Mouse (Mus musculus) ovary, postnatal 36 days (tissue): ENCODE measurements around the gene Bsn.

Source experiments
- DNase-seq: peaks from one replicate; pipeline ENCODE4 v3.0.0; 2022; ENCODE audit warnings: low spot score, mixed read lengths

Bsn gene

DNA sequence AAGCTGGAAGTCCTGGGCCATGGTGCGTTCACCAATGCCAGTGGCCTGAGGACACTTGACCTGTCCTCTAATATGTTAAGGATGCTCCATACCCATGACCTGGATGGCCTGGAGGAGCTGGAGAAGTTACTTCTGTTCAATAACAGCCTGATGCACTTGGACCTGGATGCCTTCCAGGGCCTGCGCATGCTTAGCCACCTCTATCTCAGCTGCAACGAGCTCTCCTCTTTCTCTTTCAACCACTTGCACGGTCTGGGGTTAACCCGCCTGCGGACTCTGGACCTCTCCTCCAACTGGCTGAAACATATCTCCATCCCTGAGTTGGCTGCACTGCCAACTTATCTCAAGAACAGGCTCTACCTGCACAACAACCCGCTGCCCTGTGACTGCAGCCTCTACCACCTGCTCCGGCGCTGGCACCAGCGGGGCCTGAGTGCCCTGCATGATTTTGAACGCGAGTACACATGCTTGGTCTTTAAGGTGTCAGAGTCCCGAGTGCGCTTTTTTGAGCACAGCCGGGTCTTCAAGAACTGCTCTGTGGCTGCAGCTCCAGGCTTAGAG is 136.4 kb downstream of the Bsn start:
- DNase-seq: no peak

DNA sequence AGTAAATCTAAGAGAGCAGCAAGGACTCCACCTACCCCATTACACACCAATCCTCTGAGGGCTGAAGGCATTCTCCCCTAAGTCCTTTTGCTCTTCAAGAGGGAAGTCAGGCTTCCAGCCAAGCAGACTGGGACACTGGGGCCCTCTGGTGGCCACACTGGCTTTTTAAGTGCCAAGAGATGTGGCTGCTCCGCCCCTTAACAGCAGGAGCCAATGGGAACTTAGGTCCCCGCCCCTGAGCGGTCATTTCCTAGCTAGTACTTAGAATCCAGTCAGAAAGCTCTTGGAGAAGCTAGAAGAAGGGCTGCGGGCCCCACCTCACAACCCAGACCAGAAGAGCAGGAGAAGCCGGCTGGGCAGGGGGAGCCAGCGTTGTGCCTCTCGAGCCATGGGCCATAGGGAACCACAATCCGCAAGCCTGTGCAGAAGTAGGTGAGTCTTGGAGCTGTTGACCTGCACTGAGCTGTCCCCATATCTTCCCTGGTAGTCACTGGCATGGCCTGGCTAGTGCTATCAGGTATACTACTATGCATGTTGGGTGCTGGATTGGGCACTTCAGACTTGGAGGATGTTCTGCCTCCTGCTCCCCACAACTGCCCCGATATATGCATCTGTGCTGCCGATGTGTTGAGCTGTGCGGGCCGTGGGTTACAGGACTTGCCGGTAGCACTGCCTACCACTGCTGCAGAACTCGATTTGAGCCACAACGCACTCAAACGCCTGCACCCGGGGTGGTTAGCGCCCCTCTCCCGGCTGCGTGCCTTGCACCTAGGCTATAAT is 137.1 kb downstream of the Bsn start, which contains the start of gene Amigo3:
Gene Amigo3 (plus strand): TSS at position 275 of the 780 bp plus-strand sequence.
- peak; percentile 94 for DNase-seq

DNA sequence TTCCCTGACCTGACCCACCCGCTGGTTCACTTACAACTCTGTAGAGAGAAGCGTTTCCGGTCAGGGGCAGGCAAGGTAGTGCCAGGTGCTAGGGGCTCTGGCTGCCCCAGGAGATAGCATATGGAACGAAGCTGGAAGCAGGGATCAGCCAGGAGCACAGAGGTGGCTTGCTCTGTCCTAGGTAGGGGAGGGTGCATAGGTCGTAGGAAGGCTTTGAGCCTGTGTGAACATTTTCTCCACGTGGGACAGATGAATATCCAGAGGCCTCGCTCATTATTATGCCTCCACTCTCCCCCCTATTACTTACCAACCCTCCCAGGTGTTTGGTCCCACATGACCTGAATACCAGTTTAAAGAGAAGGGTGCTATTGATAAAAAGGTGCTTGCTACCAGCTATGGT is 137.8 kb downstream of the Bsn start:
- DNase-seq: no peak

- DNase-seq: no peak
These were observed 138.3 kb downstream of the Bsn start for GRCm38 (mm10) chr9:108051931-108052220.

- DNase-seq: no peak
These were observed 138.8 kb downstream of the Bsn start for GRCm38 (mm10) chr9:108051184-108051930.

- no peak for DNase-seq
These were observed 140.5 kb downstream of the Bsn start for GRCm38 (mm10) chr9:108049561-108050251.

GRCm38 (mm10) chr9:108049016-108049455 is 141.1 kb downstream of the Bsn start, which contains the start of gene Gmppb:
Gene Gmppb, plus strand, starts transcription at chr9:108049242.
- peak; percentile 95 for DNase-seq

DNA sequence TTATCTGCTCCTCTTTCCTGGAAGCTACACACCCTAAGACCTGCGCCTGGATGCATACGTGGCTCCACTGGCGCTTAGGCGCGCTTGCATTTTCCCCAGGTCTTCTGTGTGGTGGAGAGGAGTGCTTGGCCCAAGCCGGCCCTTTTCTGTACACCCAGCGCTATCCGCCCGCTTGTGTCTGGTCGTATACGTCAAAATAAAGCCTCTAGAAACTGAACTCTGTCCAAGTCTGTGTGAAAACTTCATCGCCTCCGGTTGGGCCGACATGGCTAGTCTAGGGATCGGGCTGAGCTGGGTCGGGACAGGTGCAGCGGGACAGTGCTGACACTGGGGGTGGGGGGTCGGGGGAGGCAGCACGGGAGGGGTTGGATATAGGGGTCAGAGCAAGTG is 141.6 kb downstream of the Bsn start:
- no peak for DNase-seq

DNA sequence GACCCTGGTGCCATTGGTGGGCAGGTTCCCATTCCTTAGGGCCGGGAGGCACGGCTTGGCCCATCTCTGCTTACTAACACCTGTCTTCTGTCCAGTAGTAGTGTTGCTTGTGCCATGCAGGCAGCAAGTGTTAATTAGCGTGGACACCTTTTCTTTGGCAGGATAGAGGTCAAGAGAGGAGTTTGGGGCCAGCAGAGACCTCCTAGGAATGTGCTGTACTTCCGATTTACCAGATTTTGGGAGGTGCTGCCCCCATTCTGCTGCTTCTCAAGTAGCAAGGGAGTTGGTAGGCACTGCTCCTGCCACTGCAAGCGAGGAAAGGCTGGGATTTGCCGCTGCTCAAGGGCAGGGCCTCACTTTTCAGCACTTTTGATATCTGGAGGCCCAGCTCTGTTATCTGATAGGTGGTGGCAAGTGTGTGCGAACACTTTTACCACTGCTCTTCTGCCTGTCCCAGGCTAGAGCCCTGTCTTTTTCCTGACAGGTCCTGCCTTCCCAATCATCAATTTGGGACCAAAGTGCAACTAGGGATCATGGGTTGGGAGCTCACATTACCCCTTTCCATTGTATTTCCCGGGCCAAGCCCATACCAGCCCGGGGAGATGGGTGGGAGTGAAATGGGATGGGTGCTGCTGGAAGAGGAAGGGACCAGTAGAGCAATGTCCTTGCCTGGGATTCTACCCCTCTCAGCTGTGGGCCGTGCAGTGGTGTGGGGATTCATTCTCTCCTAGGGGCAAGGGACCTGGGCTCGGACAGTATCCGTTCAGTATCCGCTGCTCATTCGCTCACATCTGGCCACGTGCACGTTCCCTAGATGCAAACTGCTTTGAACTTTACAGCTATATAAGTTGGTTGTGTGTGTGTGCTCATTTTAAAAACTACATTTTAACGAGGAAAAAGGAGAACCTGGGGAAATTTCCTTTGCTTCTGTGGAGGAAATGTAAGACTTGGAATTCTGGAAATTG is 142.3 kb downstream of the Bsn start:
- DNase-seq: no peak

DNA sequence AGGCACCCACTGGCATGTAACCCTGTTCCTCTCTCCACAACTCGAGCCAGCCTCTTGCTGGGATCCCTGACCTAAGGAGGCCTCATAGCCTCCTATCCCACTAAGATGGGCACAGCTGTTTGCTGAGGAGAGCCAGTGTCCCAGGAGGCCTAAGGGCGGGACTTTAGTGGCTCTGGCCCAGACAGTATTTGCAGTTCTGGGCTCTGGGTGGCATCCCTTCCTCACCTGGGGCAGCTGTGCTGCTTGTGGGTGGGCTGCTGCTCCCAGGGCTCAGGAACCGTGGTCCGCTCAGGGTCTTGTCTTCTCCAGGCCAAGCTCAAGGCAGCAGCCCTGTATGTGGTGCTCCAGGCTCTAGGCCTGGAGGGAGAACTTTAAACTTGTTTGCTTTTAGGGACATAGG is 143.6 kb downstream of the Bsn start:
- DNase-seq: no peak
